Mouse (Mus musculus) testis, postnatal 10 days (tissue): ENCODE measurements at regions not wholly inside any gene's neighbourhood (a gene's known extent, or its start where the extent isn't known, plus 50 kb on each side); places are given as distances from the start of the nearest gene placed in this dataset.
"Not testable (repeated sequence)": the region's sequence is repeated elsewhere in the genome, so short reads cannot be mapped to it uniquely, and the experiment has no call there.

Experiments
- DNase-seq: peaks from one replicate; pipeline ENCODE4 v3.0.0; 2021; ENCODE audit warnings: low spot score

GRCm38 (mm10) chr4:146727119-146727518 is 116.4 kb downstream of the Zfp993 start:
- peak; percentile 36 for DNase-seq

- DNase-seq = not testable (repeated sequence)
Measured at GRCm38 (mm10) chr4:146739775-146740174, 129.0 kb downstream of the Zfp993 start.

- DNase-seq = not testable (repeated sequence)
Measured at GRCm38 (mm10) chr4:146740649-146741048, 129.9 kb downstream of the Zfp993 start.

- DNase-seq = not testable (repeated sequence)
Measured at GRCm38 (mm10) chr4:146743762-146744161, 133.0 kb downstream of the Zfp993 start.
